Mouse (Mus musculus) midbrain, embryonic 13.5 days (tissue): ENCODE data around the gene Asb11. TPM values are rescaled to one million over a fixed set of nuclear protein-coding genes. Genes with fewer than 3 reads are reported as not detected.

ENCODE experiments used
- ATAC-seq: fragments of 200-750 bp; cut with Nextera tagmentation; 2 replicates; pipeline ENCODE4 v1.8.0; 2017; ENCODE audit warnings: mild to moderate bottlenecking, moderate TSS enrichment, moderate library complexity
- H3K27ac ChIP-seq: fragments of 300-500 bp; sonication (generic); 2 replicates; pipeline ENCODE4 v1.5.1; 2015; ENCODE audit warnings: inconsistent platforms, mild to moderate bottlenecking, moderate library complexity
- H3K27me3 ChIP-seq: fragments of 300-500 bp; sonication (generic); 2 replicates; pipeline ENCODE4 v1.6.1; 2015; ENCODE audit warnings: mild to moderate bottlenecking, inconsistent platforms
- H3K36me3 ChIP-seq: fragments of 300-500 bp; sonication (generic); 2 replicates; pipeline ENCODE4 v1.6.1; 2015; ENCODE audit warnings: mild to moderate bottlenecking, inconsistent platforms
- H3K4me1 ChIP-seq: fragments of 300-500 bp; sonication (generic); replicated peaks from 2 replicates; pipeline ENCODE4 v1.6.1; 2015; ENCODE audit warnings: inconsistent platforms
- H3K4me2 ChIP-seq: fragments of 300-500 bp; sonication (generic); replicated peaks from 2 replicates; pipeline ENCODE4 v1.6.1; 2015; ENCODE audit warnings: moderate library complexity, mild to moderate bottlenecking, inconsistent platforms
- H3K4me3 ChIP-seq: fragments of 300-500 bp; sonication (generic); replicated peaks from 2 replicates; pipeline ENCODE4 v1.5.1; 2015; ENCODE audit warnings: mild to moderate bottlenecking, inconsistent platforms
- H3K9ac ChIP-seq: fragments of 300-500 bp; sonication (generic); replicated peaks from 2 replicates; pipeline ENCODE4 v1.6.1; 2015; ENCODE audit warnings: mild to moderate bottlenecking, inconsistent platforms
- H3K9me3 ChIP-seq: fragments of 300-500 bp; sonication (generic); 2 replicates; pipeline ENCODE4 v1.6.1; 2016; ENCODE audit warnings: mild to moderate bottlenecking, inconsistent platforms
- WGBS: fragments of 180-500 bp; shearing (Covaris S2); methylation state at CpG from one replicate; pipeline ENCODE4 v1.1.7; 2015; 5-methylcytosine and 5-hydroxymethylcytosine counted together
- polyA plus RNA-seq: library from polyadenylated mRNA; unstranded; fragments of >200 nt; fragmentation: Nextera tagmentation; extraction: Ambion mirVana; gene quantifications from 2 replicates; pipeline ENCODE4 v1.2.1, GENCODE M21; 2015

Asb11 gene
- not detected in 2 replicates for polyA plus RNA-seq

GRCm38 (mm10) chrX:164436709-164437108 lies at the start of gene Asb11:
Gene Asb11 (plus strand): TSS chrX:164436994.
- Histone ChIP-seq H3K4me1 (no peaks in the 10 kb centered on the region), H3K9me3 (no peaks in the 10 kb centered on the region), H3K36me3 (peaks cover 10% of the 10 kb centered on the region; the same call in 1 of the 2 replicates), H3K27ac (no peak within 1 kb of the TSS), H3K4me3 (no peak within 1 kb of the TSS), H3K27me3 (0 out of 2 replicates have a peak, but pooled peaks cover 7% of the 10 kb centered on the region), H3K9ac (no peak within 1 kb of the TSS), H3K4me2 (no peak within 1 kb of the TSS)
- WGBS = 84% methylated on average over 8 of the region's 8 CpGs
- ATAC-seq = no peak

DNA sequence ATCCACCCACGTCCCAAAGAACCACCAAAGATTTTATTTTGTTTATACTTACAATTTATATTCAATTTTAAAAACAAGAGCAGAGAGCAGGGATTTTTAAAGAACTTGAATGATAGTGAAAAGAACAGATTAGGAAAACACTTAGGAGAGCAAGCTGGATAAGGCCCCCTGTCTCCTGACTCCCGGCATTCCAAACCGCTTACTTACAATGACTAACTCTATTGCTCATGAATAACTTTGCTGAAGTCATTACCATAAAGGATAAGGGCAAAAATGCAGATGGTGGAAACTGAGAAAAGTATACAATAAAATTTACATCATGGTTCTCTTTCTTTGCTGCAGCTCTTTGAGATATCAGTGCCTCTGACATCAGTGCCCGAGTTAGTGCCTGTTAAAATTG lies 42.7 kb upstream of the Asb11 start:
- no peaks in the 10 kb centered on the region for H3K27me3 ChIP-seq
- no peak overlapping the region for H3K4me2 ChIP-seq
- no peak overlapping the region for H3K4me3 ChIP-seq
- no peaks in the 10 kb centered on the region for H3K4me1 ChIP-seq
- no peak overlapping the region for H3K27ac ChIP-seq
- no peaks in the 10 kb centered on the region for H3K9me3 ChIP-seq
- no peaks in the 10 kb centered on the region for H3K36me3 ChIP-seq
- no peak for ATAC-seq
- no peak overlapping the region for H3K9ac ChIP-seq
- WGBS = 75% methylated on average over 4 of the region's 4 CpGs

- no peaks in the 10 kb centered on the region for H3K9me3 ChIP-seq
- H3K4me3 ChIP-seq = no peak overlapping the region
- H3K9ac ChIP-seq = no peak overlapping the region
- no peaks in the 10 kb centered on the region for H3K27me3 ChIP-seq
- H3K27ac ChIP-seq = no peak overlapping the region
- H3K4me2 ChIP-seq = no peak overlapping the region
- no peaks in the 10 kb centered on the region for H3K36me3 ChIP-seq
- H3K4me1 ChIP-seq = no peaks in the 10 kb centered on the region
- 61% methylated on average over 3 of the region's 3 CpGs for WGBS
- no peak for ATAC-seq
These were observed 38.3 kb upstream of the Asb11 start for GRCm38 (mm10) chrX:164398456-164398855.

DNA sequence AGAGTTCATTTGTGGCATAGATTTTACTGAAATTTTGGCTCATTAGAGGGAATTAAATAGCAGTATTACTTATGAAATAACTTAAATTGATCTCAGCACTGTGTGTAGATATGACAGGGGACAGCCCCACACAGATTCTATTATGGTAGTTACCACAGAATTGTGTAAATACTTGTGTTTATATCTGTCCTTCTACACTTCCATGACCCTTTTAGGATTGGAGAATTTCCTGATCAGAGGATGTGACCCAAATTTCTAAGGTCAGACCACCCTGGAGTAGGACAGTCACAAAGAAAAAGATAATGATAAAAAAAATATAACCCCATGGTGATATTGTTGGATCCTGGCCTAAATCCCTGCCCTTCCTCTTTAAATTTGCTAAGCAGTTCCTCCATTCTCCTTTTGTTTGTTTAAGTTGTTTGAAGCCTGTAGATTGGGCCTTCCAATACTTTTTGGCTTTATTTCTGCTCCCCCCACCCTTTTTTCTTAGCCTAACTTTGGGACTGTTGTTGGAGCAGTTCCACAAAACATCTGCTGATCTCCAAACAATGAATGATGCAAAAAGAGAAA lies 31.6 kb upstream of the Asb11 start:
- Histone ChIP-seq H3K4me1 (no peaks in the 10 kb centered on the region), H3K9ac (no peak overlapping the region), H3K27me3 (no peaks in the 10 kb centered on the region; the same call in 1 of the 2 replicates), H3K4me2 (no peak overlapping the region), H3K4me3 (no peak overlapping the region), H3K9me3 (no peaks in the 10 kb centered on the region), H3K27ac (no peak overlapping the region), H3K36me3 (no peaks in the 10 kb centered on the region)
- ATAC-seq = no peak

GRCm38 (mm10) chrX:164406133-164407022 lies 30.4 kb upstream of the Asb11 start:
- Histone ChIP-seq H3K4me2 (no peak overlapping the region), H3K9me3 (no peaks in the 10 kb centered on the region), H3K27ac (no peak overlapping the region), H3K4me1 (no peaks in the 10 kb centered on the region), H3K27me3 (no peaks in the 10 kb centered on the region; the same call in 1 of the 2 replicates), H3K9ac (no peak overlapping the region), H3K4me3 (no peak overlapping the region), H3K36me3 (no peaks in the 10 kb centered on the region)
- no peak for ATAC-seq
- 74% methylated on average over 9 of the region's 9 CpGs for WGBS

DNA sequence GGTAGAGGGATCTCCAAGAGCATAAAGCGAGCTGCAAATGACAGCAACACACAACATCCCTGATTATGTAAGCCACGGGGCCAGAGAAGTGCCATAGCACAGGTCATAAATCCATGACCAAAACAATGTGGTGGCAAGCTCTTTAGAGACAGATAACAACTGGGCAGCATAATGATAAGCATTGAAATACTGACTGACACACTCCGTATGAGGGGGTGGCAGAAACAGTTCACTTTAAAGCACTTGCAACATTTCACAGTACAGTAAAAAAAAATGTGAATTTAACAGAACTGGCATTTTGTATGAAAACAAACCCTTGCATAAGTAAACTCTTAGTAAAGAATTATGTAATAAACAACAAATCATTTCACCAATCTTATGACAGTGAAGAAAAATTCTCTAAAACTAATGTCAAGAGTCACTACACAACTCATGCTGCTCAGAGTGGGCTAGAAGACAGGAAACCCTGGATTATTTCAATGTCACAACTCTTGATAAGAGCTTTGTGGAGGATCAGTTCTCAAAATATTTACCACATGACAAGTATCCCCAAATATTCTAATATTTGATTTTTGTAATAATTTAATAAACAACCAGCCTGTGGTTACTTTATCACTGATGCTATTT lies 28.4 kb upstream of the Asb11 start:
- WGBS = 84% methylated on average over 3 of the region's 3 CpGs
- H3K36me3 ChIP-seq = no peaks in the 10 kb centered on the region
- H3K27me3 ChIP-seq = no peaks in the 10 kb centered on the region; the same call in 1 of the 2 replicates
- H3K27ac ChIP-seq = no peak overlapping the region
- H3K9ac ChIP-seq = no peak overlapping the region
- no peaks in the 10 kb centered on the region for H3K9me3 ChIP-seq
- H3K4me2 ChIP-seq = no peak overlapping the region
- H3K4me3 ChIP-seq = no peak overlapping the region
- no peaks in the 10 kb centered on the region for H3K4me1 ChIP-seq
- no peak for ATAC-seq

DNA sequence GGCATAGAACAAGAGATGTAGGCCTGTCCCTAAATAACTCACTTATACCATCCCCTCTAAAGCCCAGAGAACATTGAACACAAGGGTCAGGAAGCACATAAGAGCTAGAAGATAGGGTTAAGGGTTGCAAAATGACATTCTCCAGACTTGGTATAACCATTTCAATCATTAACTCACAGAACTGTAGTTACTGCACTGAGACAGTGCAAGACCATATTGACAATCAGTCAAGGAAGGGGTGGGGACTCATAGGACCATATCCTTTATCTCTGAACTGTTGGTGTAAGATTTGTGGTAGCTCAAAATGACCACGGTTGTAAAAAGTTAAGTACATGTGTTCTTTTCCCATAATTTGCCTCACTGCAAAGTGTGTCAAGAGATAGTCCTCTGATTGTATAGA lies 26.2 kb upstream of the Asb11 start:
- ATAC-seq = no peak
- H3K27ac ChIP-seq = no peak overlapping the region
- H3K9ac ChIP-seq = no peak overlapping the region
- WGBS = 83% methylated on average over 1 of the region's 1 CpGs
- no peaks in the 10 kb centered on the region for H3K9me3 ChIP-seq
- H3K4me1 ChIP-seq = no peaks in the 10 kb centered on the region
- H3K36me3 ChIP-seq = no peaks in the 10 kb centered on the region
- H3K4me2 ChIP-seq = no peak overlapping the region
- H3K27me3 ChIP-seq = peaks cover 4% of the 10 kb centered on the region; the same call in 1 of the 2 replicates
- H3K4me3 ChIP-seq = no peak overlapping the region

DNA sequence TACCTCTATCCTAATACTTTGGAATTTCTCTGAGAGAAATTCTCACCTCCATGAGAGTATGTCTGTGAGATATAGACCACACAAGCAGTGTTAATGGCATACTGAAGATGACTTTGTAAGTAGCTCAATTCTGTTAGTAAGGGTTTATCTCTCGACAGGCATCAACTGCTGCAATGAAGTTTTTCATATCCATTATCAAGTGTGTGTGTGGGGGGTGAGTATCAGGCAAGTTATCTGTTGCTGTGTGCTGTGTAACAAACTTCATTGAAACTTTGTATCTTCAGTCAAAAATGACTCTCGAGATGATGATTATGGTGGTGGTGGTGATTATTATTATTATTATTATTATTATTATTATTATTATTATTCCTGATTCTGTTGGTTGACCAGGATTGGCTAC lies 20.0 kb upstream of the Asb11 start:
- peaks cover 11% of the 10 kb centered on the region; the same call in 1 of the 2 replicates for H3K27me3 ChIP-seq
- peaks cover 9% of the 10 kb centered on the region; the same call in 1 of the 2 replicates for H3K4me1 ChIP-seq
- H3K4me2 ChIP-seq = no peak overlapping the region
- H3K9me3 ChIP-seq = no peaks in the 10 kb centered on the region
- no peak overlapping the region for H3K27ac ChIP-seq
- H3K4me3 ChIP-seq = no peak overlapping the region
- H3K9ac ChIP-seq = no peak overlapping the region
- WGBS = 85% methylated on average over 2 of the region's 2 CpGs
- ATAC-seq = no peak
- H3K36me3 ChIP-seq = no peaks in the 10 kb centered on the region

- no peak overlapping the region for H3K27ac ChIP-seq
- H3K27me3 ChIP-seq = peaks cover 11% of the 10 kb centered on the region; the same call in 1 of the 2 replicates
- H3K36me3 ChIP-seq = no peaks in the 10 kb centered on the region
- ATAC-seq = no peak
- H3K9ac ChIP-seq = no peak overlapping the region
- H3K4me2 ChIP-seq = no peak overlapping the region
- H3K4me3 ChIP-seq = no peak overlapping the region
- H3K4me1 ChIP-seq = peaks cover 9% of the 10 kb centered on the region; the same call in 1 of the 2 replicates
- no peaks in the 10 kb centered on the region for H3K9me3 ChIP-seq
These were observed 18.8 kb upstream of the Asb11 start for GRCm38 (mm10) chrX:164418008-164418407.

DNA sequence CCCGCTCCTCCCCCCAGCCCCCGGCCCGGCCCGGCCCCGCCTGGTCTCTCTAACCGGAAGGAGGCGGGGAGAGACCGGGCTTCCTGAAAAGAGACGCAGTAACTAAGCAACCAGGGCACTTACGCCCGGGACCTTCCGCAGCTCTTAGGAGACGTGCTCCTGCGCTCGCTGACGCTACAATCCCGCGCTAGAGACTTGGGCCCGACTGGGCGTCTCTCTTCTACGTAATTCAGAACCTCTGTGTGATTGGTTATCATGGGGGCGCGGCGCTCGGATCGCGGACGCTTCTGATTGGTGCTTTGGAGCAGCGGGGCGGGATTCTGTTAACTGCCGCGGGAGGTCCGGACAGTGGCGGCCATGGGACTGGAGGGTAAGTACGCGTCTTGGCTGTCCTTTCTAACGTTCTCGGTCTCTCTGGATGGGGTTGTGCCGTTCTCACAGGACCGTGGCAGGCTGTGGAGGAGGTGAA lies 17.3 kb upstream of the Asb11 start, which contains the start of gene Piga:
Gene Piga, plus strand, starts transcription at position 317 of the 469 bp plus-strand sequence.
- peak; percentile 100 for ATAC-seq
- H3K9me3 ChIP-seq = no peaks in the 10 kb centered on the region
- 21% methylated on average over 39 of the region's 40 CpGs for WGBS
- peak within 1 kb of the TSS; percentile 59 for H3K4me2 ChIP-seq
- peaks cover 11% of the 10 kb centered on the region; the same call in 1 of the 2 replicates for H3K27me3 ChIP-seq
- H3K9ac ChIP-seq = peak within 1 kb of the TSS; percentile 65
- H3K36me3 ChIP-seq = no peaks in the 10 kb centered on the region
- H3K4me3 ChIP-seq = peak within 1 kb of the TSS; percentile 54
- H3K4me1 ChIP-seq = peaks cover 9% of the 10 kb centered on the region; the same call in 1 of the 2 replicates
- 0 out of 2 replicates have a peak within 1 kb of the TSS, but pooled peaks have one; percentile 30 for H3K27ac ChIP-seq

DNA sequence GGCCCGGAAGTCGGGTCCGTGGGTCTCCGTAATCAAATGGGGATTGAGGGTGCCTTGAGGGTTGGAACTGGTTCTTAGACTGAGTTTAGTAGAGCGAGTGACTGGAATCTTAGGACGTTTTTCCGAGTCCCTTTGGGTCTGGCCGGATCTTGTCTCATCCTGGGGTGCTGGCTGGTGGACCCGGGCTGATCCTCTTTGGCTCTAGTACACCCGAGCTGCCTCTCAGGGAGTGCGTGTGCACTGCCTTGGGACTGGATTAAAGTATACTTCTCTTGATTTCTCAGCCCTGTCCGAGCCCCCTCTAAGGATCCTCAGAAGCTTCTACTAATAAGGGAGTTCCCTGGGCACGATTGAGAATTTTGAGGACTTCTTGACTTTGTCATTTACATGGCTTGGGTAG lies 16.8 kb upstream of the Asb11 start:
- H3K4me1 ChIP-seq = peaks cover 9% of the 10 kb centered on the region; the same call in 1 of the 2 replicates
- WGBS = 29% methylated on average over 13 of the region's 13 CpGs
- H3K36me3 ChIP-seq = no peaks in the 10 kb centered on the region
- H3K27me3 ChIP-seq = peaks cover 7% of the 10 kb centered on the region; the same call in 1 of the 2 replicates
- H3K4me3 ChIP-seq = peak overlapping the region; percentile 54
- 0 out of 2 replicates have a peak overlapping the region, but pooled peaks have one; percentile 30 for H3K27ac ChIP-seq
- ATAC-seq = no peak; the same call in 1 of the 2 replicates
- H3K4me2 ChIP-seq = peak overlapping the region; percentile 59
- H3K9ac ChIP-seq = peak overlapping the region; percentile 65
- H3K9me3 ChIP-seq = no peaks in the 10 kb centered on the region
